Mouse (Mus musculus) cerebral cortex, adult 2 months (tissue): ENCODE data around the gene Kirrel.

ENCODE experiments used
- WGBS: fragments of 180-500 bp; shearing (Covaris S2); methylation state at CpG from one replicate; pipeline ENCODE4 v1.1.7; 2018; 5-methylcytosine and 5-hydroxymethylcytosine counted together

Gene Kirrel

GRCm38 (mm10) chr3:87167621-87168020 is 6.9 kb downstream of the Kirrel start:
- WGBS: 83% methylated on average over 6 of the region's 6 CpGs

- WGBS: 81% methylated on average over 8 of the region's 8 CpGs
Measured at GRCm38 (mm10) chr3:87165291-87165881, 9.2 kb downstream of the Kirrel start.

- WGBS: 95% methylated on average over 6 of the region's 6 CpGs
Measured at GRCm38 (mm10) chr3:87164099-87164815, 10.3 kb downstream of the Kirrel start.

- 47% methylated on average over 4 of the region's 4 CpGs for WGBS
Measured at GRCm38 (mm10) chr3:87163116-87163515, 11.4 kb downstream of the Kirrel start.

- 86% methylated on average over 5 of the region's 5 CpGs for WGBS
Measured at GRCm38 (mm10) chr3:87162380-87162779, 12.2 kb downstream of the Kirrel start.

- 97% methylated on average over 5 of the region's 5 CpGs for WGBS
Measured at GRCm38 (mm10) chr3:87161601-87162000, 12.9 kb downstream of the Kirrel start.

- 70% methylated on average over 6 of the region's 6 CpGs for WGBS
Measured at GRCm38 (mm10) chr3:87160819-87161509, 13.6 kb downstream of the Kirrel start.

GRCm38 (mm10) chr3:87159190-87159589 is 15.4 kb downstream of the Kirrel start:
- 74% methylated on average over 7 of the region's 7 CpGs for WGBS

- 54% methylated on average over 12 of the region's 12 CpGs for WGBS
Measured at GRCm38 (mm10) chr3:87157767-87158291, 16.7 kb downstream of the Kirrel start.

- WGBS: 76% methylated on average over 6 of the region's 6 CpGs
Measured at GRCm38 (mm10) chr3:87157297-87157696, 17.2 kb downstream of the Kirrel start.

GRCm38 (mm10) chr3:87154398-87155287 is 19.9 kb downstream of the Kirrel start:
- 44% methylated on average over 15 of the region's 15 CpGs for WGBS

- WGBS: 40% methylated on average over 2 of the region's 2 CpGs
Measured at GRCm38 (mm10) chr3:87153038-87153437, 21.5 kb downstream of the Kirrel start.

GRCm38 (mm10) chr3:87152111-87152738 is 22.3 kb downstream of the Kirrel start:
- 78% methylated on average over 4 of the region's 4 CpGs for WGBS

- WGBS: 78% methylated on average over 2 of the region's 2 CpGs
Measured at GRCm38 (mm10) chr3:87151294-87151826, 23.2 kb downstream of the Kirrel start.

GRCm38 (mm10) chr3:87150689-87151244 is 23.8 kb downstream of the Kirrel start:
- WGBS: 66% methylated on average over 16 of the region's 16 CpGs

- 75% methylated on average over 8 of the region's 8 CpGs for WGBS
Measured at GRCm38 (mm10) chr3:87150056-87150688, 24.4 kb downstream of the Kirrel start.

- 87% methylated on average over 10 of the region's 10 CpGs for WGBS
Measured at GRCm38 (mm10) chr3:87149425-87149824, 25.1 kb downstream of the Kirrel start.

GRCm38 (mm10) chr3:87144476-87145240 is 29.9 kb downstream of the Kirrel start:
- 72% methylated on average over 6 of the region's 6 CpGs for WGBS

- WGBS: 73% methylated on average over 5 of the region's 5 CpGs
Measured at GRCm38 (mm10) chr3:87140284-87140683, 34.3 kb downstream of the Kirrel start.
